Mouse (Mus musculus) embryonic facial prominence, embryonic 13.5 days (tissue): ENCODE measurements around the gene Rin1. TPM values are rescaled to one million over a fixed set of nuclear protein-coding genes. Genes with fewer than 3 reads are reported as not detected.

ENCODE experiments used
- ATAC-seq: fragments of 200-750 bp; cut with Nextera tagmentation; 2 replicates; pipeline ENCODE4 v1.8.0; 2017; ENCODE audit warnings: low read depth; ENCODE audit not compliant: insufficient number of reproducible peaks, insufficient read depth, low FRiP score, low TSS enrichment
- H3K27ac ChIP-seq: fragments of 300-500 bp; sonication (generic); 2 replicates; pipeline ENCODE4 v1.5.1; 2015; ENCODE audit warnings: moderate library complexity, mild to moderate bottlenecking, inconsistent platforms
- H3K27me3 ChIP-seq: fragments of 300-500 bp; sonication (generic); 2 replicates; pipeline ENCODE4 v1.6.1; 2015; ENCODE audit warnings: mild to moderate bottlenecking, inconsistent platforms
- H3K36me3 ChIP-seq: fragments of 300-500 bp; sonication (generic); 2 replicates; pipeline ENCODE4 v1.6.1; 2015; ENCODE audit warnings: mild to moderate bottlenecking, inconsistent platforms
- H3K4me1 ChIP-seq: fragments of 300-500 bp; sonication (generic); 2 replicates; pipeline ENCODE4 v1.6.1; 2015; ENCODE audit warnings: inconsistent platforms
- H3K4me2 ChIP-seq: fragments of 300-500 bp; sonication (generic); 2 replicates; pipeline ENCODE4 v1.6.1; 2015; ENCODE audit warnings: moderate library complexity, mild to moderate bottlenecking, inconsistent platforms
- H3K4me3 ChIP-seq: fragments of 300-500 bp; sonication (generic); 2 replicates; pipeline ENCODE4 v1.5.1; 2015; ENCODE audit warnings: mild to moderate bottlenecking, inconsistent platforms
- H3K9ac ChIP-seq: fragments of 300-500 bp; sonication (generic); 2 replicates; pipeline ENCODE4 v1.6.1; 2015; ENCODE audit warnings: mild to moderate bottlenecking, inconsistent platforms
- H3K9me3 ChIP-seq: fragments of 300-500 bp; sonication (generic); 2 replicates; pipeline ENCODE4 v1.6.1; 2016; ENCODE audit warnings: inconsistent platforms
- WGBS: fragments of 180-500 bp; shearing (Covaris S2); methylation state at CpG from one replicate; pipeline ENCODE4 v1.1.7; 2015; ENCODE audit warnings: mixed read lengths; 5-methylcytosine and 5-hydroxymethylcytosine counted together
- polyA plus RNA-seq: library from polyadenylated mRNA; unstranded; fragments of >200 nt; fragmentation: Nextera tagmentation; extraction: Ambion mirVana; gene quantifications from 2 replicates; pipeline ENCODE4 v1.2.1, GENCODE M21; 2015

Gene Rin1
- polyA plus RNA-seq, 1 experiment from 2014 or later = 1.5 TPM

DNA sequence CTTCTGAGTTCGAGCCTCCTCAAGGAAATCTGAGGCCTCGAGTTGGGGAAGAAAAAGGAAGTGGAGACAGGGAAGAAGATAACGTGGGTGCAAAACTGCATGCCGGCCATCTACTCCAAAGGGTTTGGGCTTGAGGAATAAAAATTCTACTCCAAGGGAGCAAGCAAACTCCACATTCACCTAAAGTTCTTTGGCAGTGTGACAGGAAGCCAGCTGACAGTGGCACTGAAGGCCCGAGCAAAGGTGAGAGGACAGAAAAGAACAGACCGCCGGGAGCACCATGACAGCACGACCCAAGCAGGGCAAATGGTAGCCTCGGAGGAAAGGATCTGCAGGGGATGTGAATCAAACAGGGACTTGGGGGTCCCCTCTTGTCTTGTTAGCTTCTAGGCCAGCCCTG lies 55.8 kb downstream of the Rin1 start:
- ATAC-seq = no peak
- Histone ChIP-seq H3K4me2 (peak overlapping the region; percentile 89), H3K9me3 (no peaks in the 10 kb centered on the region), H3K4me1 (peaks cover 23% of the 10 kb centered on the region), H3K9ac (peak overlapping the region; percentile 92), H3K4me3 (peak overlapping the region; percentile 82), H3K27ac (peak overlapping the region; percentile 95), H3K27me3 (no peaks in the 10 kb centered on the region), H3K36me3 (peaks cover 70% of the 10 kb centered on the region)
- WGBS = 14% methylated on average over 9 of the region's 9 CpGs

Other genes starting within 250 kb of the Rin1 start
- 42.5 and 51.4 TPM in 2 replicates for gene Gm21992, start 238.9 kb upstream of the Rin1 start, polyA plus RNA-seq
- gene Rbm14, start 238.8 kb upstream of the Rin1 start, polyA plus RNA-seq = 84.7 and 87.6 TPM in 2 replicates
- gene Ccs, start 211.1 kb upstream of the Rin1 start, polyA plus RNA-seq = 60.9 and 64.3 TPM in 2 replicates
- gene Ccdc87, start 211.1 kb upstream of the Rin1 start, polyA plus RNA-seq = 0.06 and 0.26 TPM in 2 replicates
- gene Ctsf, start 195.4 kb upstream of the Rin1 start, polyA plus RNA-seq = 40.4 and 45.8 TPM in 2 replicates
- 5.1 and 6.3 TPM in 2 replicates for gene Actn3, start 172.6 kb upstream of the Rin1 start, polyA plus RNA-seq
- gene Zdhhc24, start 171.8 kb upstream of the Rin1 start, polyA plus RNA-seq = 10.4 and 11.1 TPM in 2 replicates
- gene Bbs1, start 143.9 kb upstream of the Rin1 start, polyA plus RNA-seq = 4.1 and 5.6 TPM in 2 replicates
- gene Dpp3, start 122.2 kb upstream of the Rin1 start, polyA plus RNA-seq = 110 and 121 TPM in 2 replicates
- gene Peli3, start 107.4 kb upstream of the Rin1 start, polyA plus RNA-seq = 4.2 and 6.1 TPM in 2 replicates
- gene Mrpl11, start 88.3 kb upstream of the Rin1 start, polyA plus RNA-seq = 117 and 118 TPM in 2 replicates
- gene Npas4, start 60.2 kb upstream of the Rin1 start, polyA plus RNA-seq = not detected in 2 replicates
- gene Slc29a2, start 26.6 kb upstream of the Rin1 start, polyA plus RNA-seq = 4.3 and 5.8 TPM in 2 replicates
- gene B4gat1, start 11.7 kb upstream of the Rin1 start, polyA plus RNA-seq = 47.1 and 49.5 TPM in 2 replicates
- gene AC124502.3, start 11.6 kb upstream of the Rin1 start, polyA plus RNA-seq = 2.3 and 3.5 TPM in 2 replicates
- gene Brms1, start 9.1 kb upstream of the Rin1 start, polyA plus RNA-seq = 40.6 and 42.9 TPM in 2 replicates
- gene Cd248, start 17.6 kb downstream of the Rin1 start, polyA plus RNA-seq = 89.1 and 90.6 TPM in 2 replicates
- gene Tmem151a, start 35.0 kb downstream of the Rin1 start, polyA plus RNA-seq = 2.6 and 4.6 TPM in 2 replicates
- 72.4 and 87.2 TPM in 2 replicates for gene Yif1a, start 38.1 kb downstream of the Rin1 start, polyA plus RNA-seq
- gene Cnih2, start 48.0 kb downstream of the Rin1 start, polyA plus RNA-seq = 50.6 and 60.1 TPM in 2 replicates
- gene Rab1b, start 56.6 kb downstream of the Rin1 start, polyA plus RNA-seq = 234 and 262 TPM in 2 replicates
- 20.7 and 30.4 TPM in 2 replicates for gene Klc2, start 68.1 kb downstream of the Rin1 start, polyA plus RNA-seq
- 28.7 and 29.8 TPM in 2 replicates for gene Pacs1, start 222.6 kb downstream of the Rin1 start, polyA plus RNA-seq
- 404 and 414 TPM in 2 replicates for gene Sf3b2, start 245.0 kb downstream of the Rin1 start, polyA plus RNA-seq
- 7.4 and 8.9 TPM in 2 replicates for gene Gal3st3, start 247.8 kb downstream of the Rin1 start, polyA plus RNA-seq